Mouse (Mus musculus): ENCODE results near the gene Isyna1. TPM values are rescaled to one million over a fixed set of nuclear protein-coding genes. Genes with fewer than 3 reads are reported as not detected.

Isyna1 gene
- polyA plus RNA-seq, 1 experiment from 2014 or later = 49.1 TPM

- Histone ChIP-seq H3K4me2 (replicated peaks; ENCODE audit: low read depth, low read length) (no peak overlapping the region), H3K36me3 (ENCODE audit: insufficient read depth, low read length) (no peaks in the 10 kb centered on the region), H3K9ac (replicated peaks; ENCODE audit: low read depth) (no peak overlapping the region), H3K9me3 (ENCODE audit: low read length) (no peaks in the 10 kb centered on the region), H3K4me1 (ENCODE audit: insufficient read depth, low read depth, low read length) (peaks cover 3% of the 10 kb centered on the region; the same call in 1 of the 2 replicates), H3K27ac (ENCODE audit: low read length) (no peak overlapping the region), H3K27me3 (replicated peaks; ENCODE audit: insufficient read depth, low read length) (no peaks in the 10 kb centered on the region), H3K4me3 (ENCODE audit: low read depth, low read length) (no peak overlapping the region)
- 10% methylated on average over 5 of the region's 5 CpGs for WGBS
- ATAC-seq (0 out of 2 replicates have a peak, but pooled peaks have one; percentile 27), DNase-seq (ENCODE audit: low spot score) (peak; percentile 75)
- TF ChIP-seq EP300 (IDR thresholded peaks at IDR 0.05) (no peak), CTCF (IDR thresholded peaks at IDR 0.05) (peak; percentile 77)
These were observed 30.9 kb downstream of the Isyna1 start for GRCm38 (mm10) chr8:70625104-70625503.

- Histone ChIP-seq H3K9ac (replicated peaks; ENCODE audit: low read depth) (no peak overlapping the region), H3K4me2 (replicated peaks; ENCODE audit: low read depth, low read length) (no peak overlapping the region), H3K27me3 (replicated peaks; ENCODE audit: insufficient read depth, low read length) (no peaks in the 10 kb centered on the region), H3K4me3 (ENCODE audit: low read depth, low read length) (no peak overlapping the region), H3K4me1 (ENCODE audit: insufficient read depth, low read depth, low read length) (peaks cover 11% of the 10 kb centered on the region; the same call in 1 of the 2 replicates), H3K36me3 (ENCODE audit: insufficient read depth, low read length) (no peaks in the 10 kb centered on the region), H3K27ac (ENCODE audit: low read length) (no peak overlapping the region), H3K9me3 (ENCODE audit: low read length) (no peaks in the 10 kb centered on the region)
- 85% methylated on average over 5 of the region's 5 CpGs for WGBS
- TF ChIP-seq EP300 (IDR thresholded peaks at IDR 0.05) = no peak
- no peak for TF ChIP-seq CTCF (IDR thresholded peaks at IDR 0.05)
- DNase-seq (ENCODE audit: low spot score) (no peak), ATAC-seq (no peak)
These were observed 32.9 kb downstream of the Isyna1 start for GRCm38 (mm10) chr8:70627041-70627440.

GRCm38 (mm10) chr8:70628986-70629490, 34.9 kb downstream of the Isyna1 start:
- TF ChIP-seq EP300 (IDR thresholded peaks at IDR 0.05) = no peak
- no peak for TF ChIP-seq CTCF (IDR thresholded peaks at IDR 0.05)
- no peak for ATAC-seq
- H3K4me3 ChIP-seq (ENCODE audit: low read depth, low read length) = no peak overlapping the region
- no peak for DNase-seq (ENCODE audit: low spot score)
- no peak overlapping the region for H3K27ac ChIP-seq (ENCODE audit: low read length)
- no peaks in the 10 kb centered on the region for H3K36me3 ChIP-seq (ENCODE audit: insufficient read depth, low read length)
- H3K9ac ChIP-seq (replicated peaks; ENCODE audit: low read depth) = no peak overlapping the region
- no peaks in the 10 kb centered on the region for H3K9me3 ChIP-seq (ENCODE audit: low read length)
- H3K4me2 ChIP-seq (replicated peaks; ENCODE audit: low read depth, low read length) = peak overlapping the region; percentile 60; the same call in 1 of the 2 replicates
- no peaks in the 10 kb centered on the region for H3K27me3 ChIP-seq (replicated peaks; ENCODE audit: insufficient read depth, low read length)
- H3K4me1 ChIP-seq (ENCODE audit: insufficient read depth, low read depth, low read length) = peaks cover 11% of the 10 kb centered on the region; the same call in 1 of the 2 replicates
- 51% methylated on average over 7 of the region's 7 CpGs for WGBS

- H3K4me3 ChIP-seq (ENCODE audit: low read depth, low read length) = peak overlapping the region; percentile 31
- TF ChIP-seq EP300 (IDR thresholded peaks at IDR 0.05) = no peak
- TF ChIP-seq CTCF (IDR thresholded peaks at IDR 0.05) = peak; percentile 100
- H3K27ac ChIP-seq (ENCODE audit: low read length) = 0 out of 2 replicates have a peak overlapping the region, but pooled peaks have one; percentile 26
- no peaks in the 10 kb centered on the region for H3K36me3 ChIP-seq (ENCODE audit: insufficient read depth, low read length)
- H3K9ac ChIP-seq (replicated peaks; ENCODE audit: low read depth) = no peak overlapping the region
- DNase-seq (ENCODE audit: low spot score) (peak; percentile 91), ATAC-seq (peak; percentile 87)
- no peaks in the 10 kb centered on the region for H3K9me3 ChIP-seq (ENCODE audit: low read length)
- H3K4me2 ChIP-seq (replicated peaks; ENCODE audit: low read depth, low read length) = peak overlapping the region; percentile 60
- H3K27me3 ChIP-seq (replicated peaks; ENCODE audit: insufficient read depth, low read length) = no peaks in the 10 kb centered on the region
- peaks cover 11% of the 10 kb centered on the region; the same call in 1 of the 2 replicates for H3K4me1 ChIP-seq (ENCODE audit: insufficient read depth, low read depth, low read length)
- under 1% methylated on average over 60 of the region's 60 CpGs for WGBS
These were observed 35.7 kb downstream of the Isyna1 start for GRCm38 (mm10) chr8:70629574-70630531.

- H3K36me3 ChIP-seq (ENCODE audit: insufficient read depth, low read length) = no peaks in the 10 kb centered on the region
- peak; percentile 84 for DNase-seq (ENCODE audit: low spot score)
- peaks cover 11% of the 10 kb centered on the region; the same call in 1 of the 2 replicates for H3K4me1 ChIP-seq (ENCODE audit: insufficient read depth, low read depth, low read length)
- WGBS = 14% methylated on average over 22 of the region's 22 CpGs
- ATAC-seq = peak; percentile 59
- TF ChIP-seq EP300 (IDR thresholded peaks at IDR 0.05) = no peak
- no peak for TF ChIP-seq CTCF (IDR thresholded peaks at IDR 0.05)
- H3K4me3 ChIP-seq (ENCODE audit: low read depth, low read length) = no peak overlapping the region
- peak overlapping the region; percentile 60; the same call in 1 of the 2 replicates for H3K4me2 ChIP-seq (replicated peaks; ENCODE audit: low read depth, low read length)
- H3K9ac ChIP-seq (replicated peaks; ENCODE audit: low read depth) = no peak overlapping the region
- H3K9me3 ChIP-seq (ENCODE audit: low read length) = no peaks in the 10 kb centered on the region
- H3K27ac ChIP-seq (ENCODE audit: low read length) = no peak overlapping the region
- no peaks in the 10 kb centered on the region for H3K27me3 ChIP-seq (replicated peaks; ENCODE audit: insufficient read depth, low read length)
These were observed 36.6 kb downstream of the Isyna1 start for GRCm38 (mm10) chr8:70630532-70631381.
